Mouse (Mus musculus) ES-Bruce4 (cell line): ENCODE data around the gene Tsc1. TPM values are rescaled to one million over a fixed set of nuclear protein-coding genes. Genes with fewer than 3 reads are reported as not detected.
A peak's percentile ranks its signal among the peaks of the same experiment; 100 is the strongest.

ENCODE experiments used
- H3K27ac ChIP-seq: 2 replicates; pipeline ENCODE4 v1.5.1; 2012; ENCODE audit warnings: low read length, inconsistent platforms; ENCODE audit not compliant: insufficient read depth
- H3K27me3 ChIP-seq: 2 replicates; pipeline ENCODE4 v1.6.1; 2012; ENCODE audit warnings: mild to moderate bottlenecking, low read length, inconsistent platforms; ENCODE audit not compliant: control insufficient read depth, poor library complexity, insufficient read depth, severe bottlenecking
- H3K36me3 ChIP-seq: 2 replicates; pipeline ENCODE4 v1.6.1; 2012; ENCODE audit warnings: inconsistent platforms, mild to moderate bottlenecking, low read length, moderate library complexity; ENCODE audit not compliant: control insufficient read depth, poor library complexity, insufficient read depth, severe bottlenecking
- H3K4me1 ChIP-seq: one replicate; pipeline ENCODE4 v1.8.1; 2011; ENCODE audit warnings: low read length; ENCODE audit not compliant: control insufficient read depth, insufficient read depth
- H3K4me3 ChIP-seq: 2 replicates; pipeline ENCODE4 v1.5.1; 2011; ENCODE audit warnings: low read depth, mild to moderate bottlenecking, low read length
- H3K9ac ChIP-seq: 2 replicates; pipeline ENCODE4 v1.6.1; 2012; ENCODE audit warnings: low read depth, mild to moderate bottlenecking, inconsistent platforms; ENCODE audit not compliant: poor library complexity, severe bottlenecking
- H3K9me3 ChIP-seq: replicated peaks from 2 replicates; pipeline ENCODE4 v1.6.1; 2012; ENCODE audit warnings: mild to moderate bottlenecking, low read length, inconsistent platforms; ENCODE audit not compliant: control insufficient read depth, poor library complexity, insufficient read depth, severe bottlenecking
- CTCF ChIP-seq: IDR thresholded peaks from one replicate; pipeline ENCODE4 v1.8.1; 2011; ENCODE audit warnings: low read depth, low read length
- EP300 ChIP-seq: IDR thresholded peaks from 2 replicates; pipeline ENCODE4 v1.6.1; 2011; ENCODE audit warnings: low read depth, low read length; ENCODE audit not compliant: insufficient read depth
- POLR2A ChIP-seq: IDR thresholded peaks from one replicate; pipeline ENCODE4 v1.8.1; 2011; ENCODE audit warnings: low read length; ENCODE audit not compliant: insufficient read depth
- polyA plus RNA-seq: library from polyadenylated mRNA; stranded (reverse); fragments of >200 nt; gene quantifications from 2 replicates; pipeline ENCODE4 v1.2.4, GENCODE M21; 2011; ENCODE audit warnings: low read depth; ENCODE audit not compliant: missing spikeins, insufficient read depth, insufficient read length

Gene Tsc1
- polyA plus RNA-seq, 1 experiment = 32.5 TPM

DNA sequence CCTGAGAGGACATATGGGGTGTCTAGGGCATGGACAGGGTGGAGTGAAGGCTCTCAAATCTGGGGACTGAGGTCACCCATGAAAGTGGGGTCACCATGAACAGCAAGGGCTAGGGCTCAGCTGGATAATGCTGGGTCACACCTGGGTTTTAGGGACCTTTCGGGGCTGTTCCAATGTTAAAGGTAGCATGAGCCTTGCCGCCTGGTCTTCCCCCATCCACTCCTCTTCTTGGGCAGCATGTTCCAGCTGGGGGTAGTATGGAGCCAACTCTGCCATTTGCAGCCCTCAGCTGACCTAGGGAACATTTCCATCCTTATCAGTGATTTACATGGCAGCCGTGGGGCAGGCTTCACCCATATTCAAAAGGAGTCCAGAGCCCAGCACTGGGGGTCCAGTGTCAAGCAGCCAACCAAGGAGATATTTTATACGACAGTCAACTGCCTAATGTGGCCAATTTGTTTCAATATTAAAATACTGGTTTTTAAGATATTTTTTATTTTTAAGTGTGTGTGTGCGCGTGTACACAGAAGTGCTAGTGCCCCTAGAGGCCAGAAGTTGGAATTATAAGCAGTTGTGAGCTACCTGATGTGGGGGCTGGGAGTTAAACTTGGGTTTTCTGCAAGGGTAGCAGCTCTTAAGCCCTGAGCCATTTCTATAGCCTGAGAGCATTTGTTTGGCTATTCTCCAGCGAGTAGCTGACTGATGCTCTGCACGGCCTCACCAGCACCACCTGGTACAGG lies 34.3 kb upstream of the Tsc1 start:
- H3K27me3 ChIP-seq = no peaks in the 10 kb centered on the region
- TF ChIP-seq CTCF (no peak), POLR2A (no peak), EP300 (no peak)
- peak overlapping the region; percentile 43 for H3K27ac ChIP-seq
- H3K4me1 ChIP-seq = peaks cover 20% of the 10 kb centered on the region
- no peaks in the 10 kb centered on the region for H3K9me3 ChIP-seq
- no peak overlapping the region for H3K9ac ChIP-seq
- no peak overlapping the region for H3K4me3 ChIP-seq
- H3K36me3 ChIP-seq = no peaks in the 10 kb centered on the region

DNA sequence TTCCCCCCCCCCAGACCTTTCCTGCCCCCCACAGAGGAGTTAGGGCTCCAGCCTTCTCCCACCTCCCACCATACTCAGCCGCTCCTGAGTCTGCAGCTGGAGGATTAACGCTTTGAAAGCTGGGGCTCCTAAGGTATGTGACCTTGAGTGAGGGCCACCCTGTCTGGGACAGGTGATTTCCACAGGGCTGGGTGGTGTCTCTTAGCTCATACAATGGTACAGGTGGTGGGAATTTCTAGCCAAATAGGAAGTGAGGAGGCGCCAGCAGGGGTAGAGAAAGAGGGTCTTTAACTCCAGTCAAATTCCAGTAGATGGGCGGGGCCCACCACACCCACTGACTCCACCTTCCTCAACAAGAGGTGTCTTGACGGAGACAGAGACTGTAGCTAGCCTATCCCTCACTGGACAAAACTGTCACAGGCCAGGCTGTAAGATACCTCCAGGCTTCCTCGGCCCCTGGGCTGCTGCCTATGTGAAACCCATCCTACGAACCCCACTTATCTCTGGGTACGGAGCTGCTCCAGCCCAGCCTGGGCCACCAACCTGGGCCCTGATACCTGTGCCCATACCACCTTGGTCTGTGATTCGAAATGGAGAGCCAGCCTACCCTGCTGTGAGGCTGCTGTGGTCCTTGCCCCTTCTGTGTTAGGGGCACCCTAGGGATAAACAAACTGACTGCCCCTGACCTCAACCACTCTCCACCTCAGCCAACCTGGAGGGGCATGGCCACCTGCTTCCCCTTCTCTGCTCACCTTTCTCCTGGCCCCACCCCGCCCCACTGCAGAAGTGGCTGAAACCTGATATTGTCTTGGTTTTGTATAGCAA lies 33.5 kb upstream of the Tsc1 start:
- Histone ChIP-seq H3K4me1 (peaks cover 20% of the 10 kb centered on the region), H3K9ac (no peak overlapping the region), H3K36me3 (no peaks in the 10 kb centered on the region), H3K27me3 (no peaks in the 10 kb centered on the region), H3K27ac (peak overlapping the region; percentile 62), H3K9me3 (no peaks in the 10 kb centered on the region), H3K4me3 (no peak overlapping the region)
- TF ChIP-seq CTCF = no peak
- peak; percentile 98 for TF ChIP-seq EP300
- no peak for TF ChIP-seq POLR2A

DNA sequence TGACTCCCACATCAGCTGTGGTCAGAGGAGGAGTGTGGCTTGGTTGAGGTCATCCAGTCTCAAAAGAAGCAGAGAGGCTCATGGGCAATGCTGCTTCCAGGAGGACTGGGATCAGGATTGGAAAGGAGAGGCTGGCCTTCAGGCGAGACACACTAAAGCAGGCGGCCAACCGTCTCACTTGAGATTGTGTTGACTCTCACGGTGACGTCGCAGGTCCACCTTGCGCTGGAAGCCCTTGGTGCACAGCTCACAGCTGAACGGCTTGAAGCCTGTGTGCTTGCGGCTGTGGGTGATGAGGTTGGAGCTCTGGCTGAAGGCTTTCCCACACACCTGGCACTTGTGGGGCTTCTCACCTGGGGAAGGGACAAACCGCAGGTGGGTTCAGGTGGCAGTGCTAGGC lies 31.2 kb upstream of the Tsc1 start:
- no peak overlapping the region for H3K4me3 ChIP-seq
- H3K9ac ChIP-seq = no peak overlapping the region
- no peaks in the 10 kb centered on the region for H3K36me3 ChIP-seq
- no peaks in the 10 kb centered on the region for H3K9me3 ChIP-seq
- TF ChIP-seq EP300 = no peak
- no peak for TF ChIP-seq POLR2A
- no peak for TF ChIP-seq CTCF
- H3K27me3 ChIP-seq = no peaks in the 10 kb centered on the region
- no peak overlapping the region for H3K27ac ChIP-seq
- peaks cover 20% of the 10 kb centered on the region for H3K4me1 ChIP-seq

DNA sequence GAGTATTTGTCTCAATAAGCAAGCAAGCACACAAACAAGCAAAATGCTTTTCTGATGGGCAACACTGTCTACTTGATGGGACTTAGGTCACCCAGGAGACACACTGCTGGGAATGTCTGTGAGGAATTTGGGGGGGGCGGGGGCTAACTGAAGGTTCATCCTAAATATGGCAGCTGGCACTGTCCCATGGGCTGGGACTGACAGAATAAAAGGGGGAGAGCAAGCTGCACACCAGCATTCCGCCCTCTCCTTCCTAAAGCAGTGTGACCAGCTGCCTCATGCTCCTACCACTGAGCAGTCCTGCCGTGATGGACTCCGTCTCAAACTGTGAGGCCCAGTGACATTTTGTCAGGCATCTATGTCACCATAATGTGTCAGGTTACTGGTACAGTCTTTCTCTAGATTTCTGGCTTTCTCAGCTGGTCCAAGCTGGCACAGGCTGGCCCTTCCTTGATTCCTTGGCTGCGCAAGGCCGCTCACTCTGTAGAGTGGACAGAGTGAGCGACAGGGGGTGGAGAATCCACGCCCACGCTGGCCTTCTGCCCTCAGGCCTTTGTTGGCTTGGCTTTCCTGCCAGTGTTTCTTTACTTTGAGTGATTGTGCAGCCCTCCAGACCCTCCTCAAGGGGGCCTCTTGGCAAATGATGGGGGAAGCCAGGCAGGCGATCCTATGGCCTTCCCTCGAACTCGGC lies 30.2 kb upstream of the Tsc1 start:
- Histone ChIP-seq H3K27ac (no peak overlapping the region), H3K27me3 (no peaks in the 10 kb centered on the region), H3K9ac (no peak overlapping the region)

DNA sequence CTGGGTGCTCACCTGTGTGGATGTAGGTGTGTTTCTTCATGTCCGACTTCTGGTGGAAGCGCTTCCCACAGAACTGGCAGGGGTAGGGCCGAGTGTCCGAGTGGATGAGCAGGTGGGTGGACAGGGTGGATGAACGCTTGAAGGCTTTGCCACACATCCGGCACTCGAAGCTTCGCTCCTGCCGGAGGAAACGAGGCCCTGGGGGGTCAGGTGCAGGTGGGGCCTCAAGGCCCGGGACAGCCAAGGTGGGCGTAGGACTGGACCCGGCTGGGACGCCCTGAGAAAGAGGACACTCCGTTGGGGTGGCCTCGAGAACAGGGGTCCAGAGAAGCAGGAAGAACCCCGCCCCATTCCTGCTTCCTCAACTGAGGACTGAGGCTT lies 29.6 kb upstream of the Tsc1 start:
- Histone ChIP-seq H3K4me3 (no peak overlapping the region), H3K4me1 (peaks cover 15% of the 10 kb centered on the region), H3K9me3 (no peaks in the 10 kb centered on the region), H3K9ac (no peak overlapping the region), H3K27ac (no peak overlapping the region), H3K36me3 (no peaks in the 10 kb centered on the region), H3K27me3 (no peaks in the 10 kb centered on the region)
- TF ChIP-seq CTCF = no peak
- TF ChIP-seq POLR2A = no peak
- no peak for TF ChIP-seq EP300

More for the DNA sequence above, 30.2 kb upstream of the Tsc1 start:
- Histone ChIP-seq H3K4me3 (no peak overlapping the region), H3K9me3 (no peaks in the 10 kb centered on the region), H3K4me1 (peaks cover 19% of the 10 kb centered on the region), H3K36me3 (no peaks in the 10 kb centered on the region)
- TF ChIP-seq EP300 (no peak), POLR2A (no peak), CTCF (no peak)
